Mouse (Mus musculus) CH12.LX (cell line): Measurements from ENCODE around the gene Bmp4. TPM values are rescaled to one million over a fixed set of nuclear protein-coding genes. Genes with fewer than 3 reads are reported as not detected.

Experiments used
- DNase-seq: peaks from one replicate; pipeline ENCODE4 v3.0.0-alpha.2; 2013; ENCODE audit errors: extremely low read depth
- H3K27ac ChIP-seq: 2 replicates; pipeline ENCODE4 v1.5.1; 2012; ENCODE audit warnings: low read depth, mild to moderate bottlenecking, control low read depth, moderate library complexity; ENCODE audit not compliant: insufficient read depth
- H3K27me3 ChIP-seq: replicated peaks from 2 replicates; pipeline ENCODE3; 2012; ENCODE audit warnings: inconsistent platforms
- H3K36me3 ChIP-seq, 2 experiments: replicated peaks in 1 of 2; 2 replicates each; pipeline versions ENCODE3 to v1.6.1; 2012; ENCODE audit warnings: inconsistent platforms in 1 of 2, low read length in 1 of 2, mild to moderate bottlenecking in 1 of 2, mixed read lengths in 1 of 2, moderate library complexity in 1 of 2; ENCODE audit not compliant: control insufficient read depth in 1 of 2, insufficient read depth in 1 of 2
- H3K4me1 ChIP-seq, 2 experiments: 2 replicates each; pipeline ENCODE4 v1.6.1; 2012; ENCODE audit warnings: inconsistent platforms in 1 of 2, moderate library complexity in 1 of 2; ENCODE audit not compliant: insufficient read depth in 2 of 2, control insufficient read depth in 1 of 2
- H3K4me2 ChIP-seq: 2 replicates; pipeline ENCODE4 v1.6.1; 2012; ENCODE audit warnings: low read depth, mild to moderate bottlenecking, control low read depth; ENCODE audit not compliant: poor library complexity, insufficient read depth, severe bottlenecking
- H3K4me3 ChIP-seq, 3 experiments: fragments of 150-350 bp in 1 of 3; sonication (generic) in 1 of 3; replicated peaks in 1 of 3; 2 replicates each; pipeline versions ENCODE3 to v1.5.1; 2011 to 2012; ENCODE audit warnings: low read depth in 2 of 3, low read length in 2 of 3, mild to moderate bottlenecking in 2 of 3, moderate library complexity in 2 of 3, control low read depth in 1 of 3, improper control_type of control experiment in 1 of 3, inconsistent platforms in 1 of 3, mixed read lengths in 1 of 3; ENCODE audit not compliant: poor library complexity in 1 of 3
- H3K79me2 ChIP-seq: replicated peaks from 2 replicates; pipeline ENCODE4 v1.6.1; 2012; ENCODE audit warnings: mild to moderate bottlenecking, moderate library complexity; ENCODE audit not compliant: control insufficient read depth, poor library complexity, insufficient read depth, severe bottlenecking; ENCODE audit errors: extremely low read depth
- H3K9ac ChIP-seq: 2 replicates; pipeline ENCODE4 v1.6.1; 2012; ENCODE audit warnings: low read depth, mild to moderate bottlenecking, control low read depth, moderate library complexity; ENCODE audit not compliant: insufficient read depth
- H3K9me3 ChIP-seq: replicated peaks from 2 replicates; pipeline ENCODE3; 2012; ENCODE audit warnings: low read length, inconsistent platforms, mixed read lengths
- CTCF ChIP-seq, 2 experiments: IDR thresholded peaks in 1 of 2; conservative IDR thresholded peaks in 1 of 2; 2 replicates each; pipeline ENCODE4 v1.5.1; 2011 to 2012; ENCODE audit warnings: low read depth in 2 of 2, low read length in 2 of 2, improper control_type of control experiment in 1 of 2, inconsistent platforms in 1 of 2, mild to moderate bottlenecking in 1 of 2, moderate library complexity in 1 of 2
- E2F4 ChIP-seq: IDR thresholded peaks from 2 replicates; pipeline ENCODE4 v1.6.1; 2011; ENCODE audit warnings: low read depth, low read length, improper control_type of control experiment; ENCODE audit not compliant: insufficient replicate concordance
- ETS1 ChIP-seq: conservative IDR thresholded peaks from 2 replicates; pipeline ENCODE4 v1.6.1; 2012; ENCODE audit warnings: low read depth, mild to moderate bottlenecking, inconsistent platforms, low read length, improper control_type of control experiment, moderate library complexity
- GABPA ChIP-seq: IDR thresholded peaks from 2 replicates; pipeline ENCODE4 v1.6.1; 2012; ENCODE audit warnings: low read depth, low read length, improper control_type of control experiment, inconsistent platforms; ENCODE audit not compliant: insufficient replicate concordance
- HCFC1 ChIP-seq: IDR thresholded peaks from 2 replicates; pipeline ENCODE4 v1.6.1; 2012; ENCODE audit warnings: low read depth, mild to moderate bottlenecking, inconsistent platforms, low read length, improper control_type of control experiment
- MAX ChIP-seq: IDR thresholded peaks from 2 replicates; pipeline ENCODE4 v1.6.1; 2011; ENCODE audit warnings: low read length, improper control_type of control experiment
- MEF2A ChIP-seq: IDR thresholded peaks from 2 replicates; pipeline ENCODE4 v1.6.1; 2014; ENCODE audit warnings: low read depth, mild to moderate bottlenecking, inconsistent platforms, low read length, improper control_type of control experiment, borderline replicate concordance
- NRF1 ChIP-seq: IDR thresholded peaks from 2 replicates; pipeline ENCODE4 v1.6.1; 2014; ENCODE audit warnings: low read depth, mild to moderate bottlenecking, inconsistent platforms, low read length, improper control_type of control experiment, moderate library complexity
- PAX5 ChIP-seq: IDR thresholded peaks from 2 replicates; pipeline ENCODE4 v1.6.1; 2012; ENCODE audit warnings: low read length, inconsistent platforms, mixed read lengths
- SMC3 ChIP-seq: IDR thresholded peaks from 2 replicates; pipeline ENCODE4 v1.6.1; 2011; ENCODE audit warnings: low read depth, low read length, improper control_type of control experiment
- TBP ChIP-seq: conservative IDR thresholded peaks from 2 replicates; pipeline ENCODE4 v1.6.1; 2011; ENCODE audit warnings: low read depth, low read length, improper control_type of control experiment
- UBTF ChIP-seq: IDR thresholded peaks from 2 replicates; pipeline ENCODE4 v1.6.1; 2012; ENCODE audit warnings: low read depth, mild to moderate bottlenecking, inconsistent platforms, low read length, improper control_type of control experiment, moderate library complexity
- USF2 ChIP-seq: conservative IDR thresholded peaks from 2 replicates; pipeline ENCODE4 v1.6.1; 2011; ENCODE audit warnings: low read depth, low read length, improper control_type of control experiment
- ZC3H11A ChIP-seq: IDR thresholded peaks from 2 replicates; pipeline ENCODE4 v1.6.1; 2012; ENCODE audit warnings: low read depth, mild to moderate bottlenecking, inconsistent platforms, low read length, improper control_type of control experiment
- ZKSCAN1 ChIP-seq: IDR thresholded peaks from 2 replicates; pipeline ENCODE4 v1.6.1; 2012; ENCODE audit warnings: low read depth, inconsistent platforms, low read length, improper control_type of control experiment, borderline replicate concordance
- ZMIZ1 ChIP-seq: IDR thresholded peaks from 2 replicates; pipeline ENCODE4 v1.6.1; 2012; ENCODE audit warnings: low read depth, mild to moderate bottlenecking, inconsistent platforms, low read length, improper control_type of control experiment
- ZNF384 ChIP-seq: IDR thresholded peaks from 2 replicates; pipeline ENCODE4 v1.6.1; 2012; ENCODE audit warnings: low read depth, low read length, improper control_type of control experiment, inconsistent platforms
- dilution Hi-C: fragments of 300-500 bp; cut with MboI; formaldehyde crosslinking; loops from 2 replicates; pipeline ENCODE4 v1.14.3; 2020; ENCODE audit warnings: low sequenced_read_pairs; ENCODE audit not compliant: extremely low pct_unique_long_range_greater_than_20kb, extremely low pct_ligation_motif_present
- in situ Hi-C: fragments of 300-500 bp; cut with MboI; formaldehyde crosslinking; loops from 3 replicates; pipeline ENCODE4 v1.14.3; 2019; ENCODE audit warnings: low sequenced_read_pairs, low pct_ligation_motif_present, low pct_unique_long_range_greater_than_20kb, mixed read lengths
- polyA plus RNA-seq: library from polyadenylated mRNA; unstranded; fragments of >175 nt; gene quantifications from 2 replicates; pipeline ENCODE4 v1.2.1, GENCODE M21; 2012; ENCODE audit warnings: low read depth; ENCODE audit not compliant: insufficient read length
- total RNA-seq, 2 experiments: library from RNA; depleted of rRNA; stranded (reverse); fragments of 300-350 nt in 1 of 2; fragments of >200 nt in 1 of 2; gene quantifications; 2 replicates each; pipeline ENCODE4 v1.2.3; 2012 to 2014

Bmp4 gene
- total and polyA plus RNA-seq, 3 experiments = not detected

DNA sequence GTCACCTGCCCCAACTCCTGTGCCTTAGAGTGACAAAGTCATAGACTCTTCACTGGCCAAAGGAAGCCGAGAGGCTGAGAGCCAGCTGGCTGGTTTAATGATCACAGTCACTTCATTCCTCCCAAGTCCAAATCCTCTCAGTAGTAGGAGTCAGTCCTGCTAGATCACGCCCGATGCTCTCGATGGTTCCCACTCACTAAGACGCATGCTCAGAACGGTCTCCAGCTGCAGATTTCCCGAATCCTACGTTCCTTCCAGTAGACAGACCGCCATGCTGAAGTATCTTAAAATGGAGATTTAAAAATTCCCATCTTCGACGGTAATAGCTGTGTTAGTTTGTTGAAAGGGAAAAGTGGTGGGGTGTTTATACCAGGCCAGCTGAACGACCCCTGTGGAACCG is 36.8 kb upstream of the Bmp4 start:
- no peak for TF ChIP-seq GABPA
- no peak for TF ChIP-seq MAX
- no peak for TF ChIP-seq PAX5
- no peak for TF ChIP-seq HCFC1
- no peak for TF ChIP-seq UBTF
- TF ChIP-seq ZMIZ1 = no peak
- TF ChIP-seq USF2 = no peak
- TF ChIP-seq CTCF (conservative IDR thresholded peaks at IDR 0.05 in 1 of 2, IDR thresholded peaks at IDR 0.05 in 1 of 2; ENCODE audit: low read depth in 2 of 2, low read length in 2 of 2) = no peak
- no peak for TF ChIP-seq NRF1
- TF ChIP-seq TBP = no peak
- no peak for TF ChIP-seq E2F4
- H3K36me3 ChIP-seq = no peaks in the 10 kb centered on the region
- no peaks in the 10 kb centered on the region for H3K27me3 ChIP-seq
- H3K9me3 ChIP-seq = no peaks in the 10 kb centered on the region
- no peak for DNase-seq
- H3K9ac ChIP-seq = no peak overlapping the region
- H3K27ac ChIP-seq = no peak overlapping the region
- dilution Hi-C loops (no loop called here), in situ Hi-C loops (no loop called here)
- H3K4me2 ChIP-seq = no peak overlapping the region
- H3K4me1 ChIP-seq = peaks cover 7 to 15% of the 10 kb centered on the region in 2 experiments; a peak in 3 of 4 replicates
- no peak overlapping the region for H3K4me3 ChIP-seq
- H3K79me2 ChIP-seq = no peaks in the 10 kb centered on the region

- dilution Hi-C loops (no loop called here), in situ Hi-C loops (no loop called here)
- no peaks in the 10 kb centered on the region for H3K79me2 ChIP-seq
- no peak overlapping the region for H3K4me2 ChIP-seq
- no peak overlapping the region for H3K9ac ChIP-seq
- no peak overlapping the region for H3K4me3 ChIP-seq
- H3K4me1 ChIP-seq = no peaks in the 10 kb centered on the region
- no peaks in the 10 kb centered on the region for H3K9me3 ChIP-seq
- no peaks in the 10 kb centered on the region for H3K27me3 ChIP-seq
- H3K27ac ChIP-seq = no peak overlapping the region
- no peaks in the 10 kb centered on the region for H3K36me3 ChIP-seq
- no peak for TF ChIP-seq ZC3H11A
- no peak for TF ChIP-seq ZKSCAN1
- no peak for TF ChIP-seq PAX5
- no peak for TF ChIP-seq MEF2A
- no peak for TF ChIP-seq GABPA
- no peak for TF ChIP-seq SMC3
- no peak for TF ChIP-seq ETS1
- no peak for TF ChIP-seq ZNF384
- no peak for DNase-seq
Observed at GRCm38 (mm10) chr14:46421823-46422222, 31.4 kb upstream of the Bmp4 start.
